Mouse (Mus musculus) liver, adult 2 months (tissue): ENCODE data around the gene Lcor. TPM values are rescaled to one million over a fixed set of nuclear protein-coding genes. Genes with fewer than 3 reads are reported as not detected.

ENCODE experiments used
- DNase-seq: peaks from one replicate; pipeline ENCODE4 v3.0.0-alpha.2; 2011; ENCODE audit warnings: low read depth, low spot score; ENCODE audit errors: extremely low read depth
- H3K27ac ChIP-seq: fragments of 200-500 bp; replicated peaks from 2 replicates; pipeline ENCODE4 v1.5.1; 2012; ENCODE audit warnings: low read depth, mild to moderate bottlenecking, control low read depth, inconsistent platforms, low read length; ENCODE audit not compliant: insufficient read depth
- H3K27me3 ChIP-seq: fragments of 200-500 bp; 2 replicates; pipeline ENCODE4 v1.6.1; 2012; ENCODE audit warnings: mild to moderate bottlenecking, moderate library complexity, low read length, inconsistent platforms; ENCODE audit not compliant: control insufficient read depth, insufficient read depth
- H3K36me3 ChIP-seq: fragments of 200-500 bp; 2 replicates; pipeline ENCODE4 v1.6.1; 2012; ENCODE audit warnings: low read length, inconsistent platforms; ENCODE audit not compliant: control insufficient read depth, insufficient read depth
- H3K4me1 ChIP-seq: fragments of 200-500 bp; 2 replicates; pipeline ENCODE4 v1.6.1; 2011; ENCODE audit warnings: low read length; ENCODE audit not compliant: control insufficient read depth, insufficient read depth
- H3K4me3 ChIP-seq: fragments of 200-500 bp; 2 replicates; pipeline ENCODE4 v1.5.1; 2011; ENCODE audit warnings: low read depth, mild to moderate bottlenecking, control low read depth, low read length, moderate library complexity; ENCODE audit not compliant: insufficient read depth
- H3K79me2 ChIP-seq: fragments of 200-500 bp; 2 replicates; pipeline ENCODE4 v1.6.1; 2012; ENCODE audit warnings: inconsistent platforms, mild to moderate bottlenecking, low read length, moderate library complexity; ENCODE audit not compliant: control insufficient read depth, insufficient read depth
- H3K9ac ChIP-seq: fragments of 200-500 bp; 2 replicates; pipeline ENCODE4 v1.6.1; 2012; ENCODE audit warnings: low read depth, mild to moderate bottlenecking, control low read depth, inconsistent platforms, low read length
- CTCF ChIP-seq: fragments of 200-500 bp; IDR thresholded peaks from 2 replicates; pipeline ENCODE4 v1.5.1; 2011; ENCODE audit warnings: low read depth, low read length, control low read depth
- POLR2A ChIP-seq: fragments of 200-500 bp; IDR thresholded peaks from 2 replicates; pipeline ENCODE4 v1.6.1; 2011; ENCODE audit warnings: low read length, control low read depth; ENCODE audit not compliant: insufficient read depth; ENCODE audit errors: extremely low read depth
- WGBS: fragments of 180-500 bp; shearing (Covaris S2); methylation state at CpG from one replicate; pipeline ENCODE4 v1.1.7; 2018; 5-methylcytosine and 5-hydroxymethylcytosine counted together
- polyA plus RNA-seq: library from polyadenylated mRNA; depleted of rRNA; stranded (reverse); fragments of >200 nt; gene quantifications from 2 replicates; pipeline ENCODE4 v1.2.3, GENCODE M21; 2012
- total RNA-seq: library from RNA; depleted of rRNA; stranded (reverse); fragments of >200 nt; gene quantifications from 2 replicates; pipeline ENCODE4 v1.2.3, GENCODE M21; 2014

Lcor gene
- total and polyA plus RNA-seq, 2 experiments = 2.3 to 17.1 TPM

DNA sequence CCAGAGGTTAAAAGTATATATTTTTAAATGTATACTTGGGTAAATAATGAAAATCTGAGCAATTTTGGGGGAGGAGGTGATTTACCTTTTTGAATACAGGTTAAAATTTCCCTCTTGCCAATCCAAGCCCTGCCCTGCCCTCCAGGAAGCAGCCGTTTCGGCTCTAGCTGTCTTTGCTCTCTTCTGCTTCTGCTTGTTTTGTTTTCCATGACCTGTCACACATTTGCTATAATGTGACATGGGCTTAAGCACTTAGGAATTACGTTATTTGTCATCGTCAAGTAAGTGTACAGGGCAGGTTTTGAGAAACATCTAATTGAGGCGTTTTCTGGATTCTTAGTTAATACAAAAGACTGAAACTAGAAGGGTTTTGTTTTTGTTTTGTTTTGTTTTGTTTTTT, 1.9 kb downstream of the Lcor start:
- H3K4me3 ChIP-seq = 0 out of 2 replicates have a peak overlapping the region, but pooled peaks have one; percentile 10
- no peaks in the 10 kb centered on the region for H3K36me3 ChIP-seq
- H3K27ac ChIP-seq = no peak overlapping the region
- H3K9ac ChIP-seq = no peak overlapping the region
- DNase-seq = no peak
- 17% methylated on average over 5 of the region's 5 CpGs for WGBS
- H3K4me1 ChIP-seq = peaks cover 17% of the 10 kb centered on the region
- H3K79me2 ChIP-seq = peaks cover 22% of the 10 kb centered on the region
- no peak for TF ChIP-seq CTCF
- no peak for TF ChIP-seq POLR2A
- H3K27me3 ChIP-seq = no peaks in the 10 kb centered on the region

DNA sequence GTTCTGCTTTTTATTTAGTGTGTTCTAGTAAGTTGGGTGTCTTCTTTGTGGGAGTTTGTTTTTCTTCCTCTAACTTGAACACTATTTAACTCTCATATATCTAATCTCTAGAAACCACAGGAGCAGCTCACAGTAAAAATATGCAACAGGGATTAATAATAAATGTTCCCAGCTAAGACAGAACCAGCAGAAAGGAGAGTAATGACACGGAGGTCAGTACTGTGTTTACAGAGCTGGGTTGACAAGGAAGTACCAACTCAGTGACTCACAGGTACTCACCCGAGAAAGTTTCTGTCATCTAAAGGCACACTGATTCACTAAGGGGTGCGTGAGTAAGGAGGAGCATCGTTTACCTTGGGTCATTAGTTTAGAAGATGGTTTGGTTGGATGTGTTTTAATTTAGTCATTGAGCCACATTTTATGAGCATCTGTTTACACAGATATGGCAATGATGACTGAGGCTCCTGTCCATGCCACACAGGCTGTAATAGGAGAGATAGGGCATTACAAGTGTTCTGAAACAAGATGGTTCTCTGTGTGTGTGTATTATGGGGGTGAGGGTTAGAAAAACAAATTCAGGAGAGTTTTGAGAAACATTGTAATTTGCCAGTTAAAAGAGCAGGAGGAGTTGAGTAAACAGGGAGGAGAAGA, 13.1 kb downstream of the Lcor start:
- peak; percentile 78 for DNase-seq
- 6% methylated on average over 4 of the region's 4 CpGs for WGBS
- Histone ChIP-seq H3K79me2 (peaks cover 19% of the 10 kb centered on the region), H3K27ac (peak overlapping the region; percentile 48), H3K4me3 (no peak overlapping the region), H3K27me3 (no peaks in the 10 kb centered on the region), H3K9ac (no peak overlapping the region), H3K36me3 (no peaks in the 10 kb centered on the region), H3K4me1 (peaks cover 16% of the 10 kb centered on the region)
- TF ChIP-seq CTCF (no peak), POLR2A (no peak)

GRCm38 (mm10) chr19:41496058-41496457, 13.6 kb downstream of the Lcor start:
- DNase-seq = peak; percentile 94
- no peak for TF ChIP-seq POLR2A
- TF ChIP-seq CTCF = no peak
- Histone ChIP-seq H3K27ac (peak overlapping the region; percentile 50), H3K79me2 (peaks cover 19% of the 10 kb centered on the region), H3K4me1 (peaks cover 16% of the 10 kb centered on the region), H3K36me3 (no peaks in the 10 kb centered on the region), H3K27me3 (no peaks in the 10 kb centered on the region), H3K4me3 (no peak overlapping the region), H3K9ac (no peak overlapping the region)

GRCm38 (mm10) chr19:41507872-41508271, 25.4 kb downstream of the Lcor start:
- 91% methylated on average over 8 of the region's 8 CpGs for WGBS
- Histone ChIP-seq H3K27me3 (no peaks in the 10 kb centered on the region), H3K9ac (no peak overlapping the region), H3K79me2 (peaks cover 23% of the 10 kb centered on the region), H3K27ac (no peak overlapping the region), H3K36me3 (no peaks in the 10 kb centered on the region; the same call in 1 of the 2 replicates), H3K4me1 (0 out of 2 replicates have a peak, but pooled peaks cover 3% of the 10 kb centered on the region), H3K4me3 (no peak overlapping the region)
- DNase-seq = no peak
- TF ChIP-seq CTCF (no peak), POLR2A (no peak)

DNA sequence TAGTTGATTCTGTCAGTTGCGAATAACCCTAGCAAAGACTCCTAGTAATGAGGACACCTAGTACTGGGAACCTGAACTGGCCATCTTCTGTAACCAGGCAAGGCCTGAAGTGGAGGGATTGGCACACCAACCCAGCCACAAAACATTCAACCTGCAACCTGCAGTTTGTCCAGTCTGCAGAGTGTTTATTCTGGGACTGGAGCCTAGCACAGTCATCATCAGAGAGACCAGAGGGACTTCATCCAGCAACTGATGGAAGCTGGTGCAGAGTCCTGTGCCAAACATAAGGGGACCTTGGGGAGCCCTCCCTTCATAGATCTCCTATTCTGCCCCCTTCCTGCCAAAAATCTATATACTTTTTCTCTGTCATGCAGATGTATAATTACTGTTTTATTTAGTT, 32.4 kb downstream of the Lcor start:
- Histone ChIP-seq H3K4me1 (peaks cover 3% of the 10 kb centered on the region; the same call in 1 of the 2 replicates), H3K27me3 (no peaks in the 10 kb centered on the region), H3K9ac (no peak overlapping the region), H3K4me3 (no peak overlapping the region), H3K27ac (no peak overlapping the region), H3K79me2 (peaks cover 25% of the 10 kb centered on the region; the same call in 1 of the 2 replicates), H3K36me3 (no peaks in the 10 kb centered on the region)
- WGBS = 43% methylated on average over 1 of the region's 1 CpGs
- peak; percentile 53 for DNase-seq
- no peak for TF ChIP-seq CTCF
- no peak for TF ChIP-seq POLR2A

DNA sequence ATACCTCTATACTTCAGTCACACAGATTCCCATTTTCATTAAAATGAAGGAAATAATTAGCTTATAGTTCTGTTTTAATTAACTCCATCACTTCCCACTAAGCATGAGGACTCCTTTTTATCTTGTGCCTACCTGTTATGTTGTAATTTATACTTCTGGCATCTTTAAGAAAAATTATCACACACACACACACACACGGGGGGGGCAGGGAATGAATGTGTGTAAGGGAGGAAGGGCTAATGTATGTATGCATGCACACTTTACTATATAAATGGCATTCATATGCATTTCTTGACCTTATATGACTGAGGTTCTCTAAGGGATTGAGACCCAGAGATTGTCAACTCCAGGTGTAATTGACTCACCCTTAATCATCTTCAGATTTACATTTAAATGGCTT, 33.1 kb downstream of the Lcor start:
- Histone ChIP-seq H3K27ac (no peak overlapping the region), H3K79me2 (peaks cover 24% of the 10 kb centered on the region; the same call in 1 of the 2 replicates), H3K36me3 (no peaks in the 10 kb centered on the region), H3K9ac (no peak overlapping the region), H3K4me1 (peaks cover 3% of the 10 kb centered on the region; the same call in 1 of the 2 replicates), H3K27me3 (no peaks in the 10 kb centered on the region), H3K4me3 (no peak overlapping the region)
- TF ChIP-seq CTCF (no peak), POLR2A (no peak)
- no peak for DNase-seq
- 89% methylated on average over 1 of the region's 1 CpGs for WGBS
